Mouse (Mus musculus): Measurements from ENCODE around the gene Tgfbr2.

GRCm38 (mm10) chr9:116111149-116111970 lies 63.8 kb downstream of the Tgfbr2 start:
- TF ChIP-seq CTCF (IDR thresholded peaks at IDR 0.05; ENCODE audit: borderline replicate concordance, insufficient read depth, low read depth, low read length), result no peak
- TF ChIP-seq POLR2A (IDR thresholded peaks at IDR 0.05; ENCODE audit: borderline replicate concordance, insufficient read depth, low read length), result no peak

Data from cerebellum, adult 2 months (tissue).